Mouse (Mus musculus): ENCODE data around the gene Zhx3. TPM values are rescaled to one million over a fixed set of nuclear protein-coding genes. Genes with fewer than 3 reads are reported as not detected.

Zhx3 gene
- polyA plus RNA-seq, 1 experiment from 2014 or later, result 3.1 TPM

DNA sequence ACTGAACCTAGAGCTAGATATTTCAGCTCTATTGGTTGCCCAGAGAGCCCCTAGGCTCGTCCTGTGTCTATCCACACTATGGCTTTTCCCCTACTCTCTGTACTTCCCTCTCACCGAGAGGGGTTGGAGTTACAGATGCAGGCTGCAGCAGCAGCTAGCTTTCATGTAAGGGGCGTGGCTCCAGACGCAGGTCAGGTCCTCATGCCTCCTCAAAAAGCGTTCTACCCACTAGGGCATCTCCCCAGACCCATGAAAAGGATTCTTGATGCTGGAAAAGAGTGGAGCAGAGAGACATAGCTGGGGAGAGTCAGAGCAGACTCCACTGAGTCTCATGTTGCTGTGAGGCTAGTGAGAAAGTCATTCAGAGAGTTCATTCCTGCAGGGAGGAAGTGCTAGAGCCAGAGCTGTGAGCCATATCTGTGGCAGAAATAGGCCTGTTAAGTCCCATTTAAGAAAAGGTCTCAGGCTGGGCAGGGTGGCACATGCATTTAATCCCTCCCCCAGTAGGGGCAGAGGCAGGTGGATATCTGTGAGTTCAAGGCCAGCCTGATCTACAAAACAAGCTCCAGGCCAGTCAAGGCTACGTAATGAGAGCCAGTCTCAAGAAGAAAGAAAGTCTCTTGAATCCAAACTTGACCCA is 8.8 kb upstream of the Zhx3 start:
- H3K9ac ChIP-seq, result no peak overlapping the region
- no peaks in the 10 kb centered on the region for H3K9me3 ChIP-seq (replicated peaks)
- no peaks in the 10 kb centered on the region for H3K4me1 ChIP-seq
- H3K4me3 ChIP-seq, result no peak overlapping the region
- H3K4me2 ChIP-seq, result no peak overlapping the region
- no peaks in the 10 kb centered on the region for H3K36me3 ChIP-seq
- no peaks in the 10 kb centered on the region for H3K27me3 ChIP-seq (replicated peaks)
- H3K27ac ChIP-seq, result no peak overlapping the region
- 35% methylated on average over 6 of the region's 6 CpGs for WGBS (ENCODE audit: insufficient replicate concordance)
- no peak for ATAC-seq

DNA sequence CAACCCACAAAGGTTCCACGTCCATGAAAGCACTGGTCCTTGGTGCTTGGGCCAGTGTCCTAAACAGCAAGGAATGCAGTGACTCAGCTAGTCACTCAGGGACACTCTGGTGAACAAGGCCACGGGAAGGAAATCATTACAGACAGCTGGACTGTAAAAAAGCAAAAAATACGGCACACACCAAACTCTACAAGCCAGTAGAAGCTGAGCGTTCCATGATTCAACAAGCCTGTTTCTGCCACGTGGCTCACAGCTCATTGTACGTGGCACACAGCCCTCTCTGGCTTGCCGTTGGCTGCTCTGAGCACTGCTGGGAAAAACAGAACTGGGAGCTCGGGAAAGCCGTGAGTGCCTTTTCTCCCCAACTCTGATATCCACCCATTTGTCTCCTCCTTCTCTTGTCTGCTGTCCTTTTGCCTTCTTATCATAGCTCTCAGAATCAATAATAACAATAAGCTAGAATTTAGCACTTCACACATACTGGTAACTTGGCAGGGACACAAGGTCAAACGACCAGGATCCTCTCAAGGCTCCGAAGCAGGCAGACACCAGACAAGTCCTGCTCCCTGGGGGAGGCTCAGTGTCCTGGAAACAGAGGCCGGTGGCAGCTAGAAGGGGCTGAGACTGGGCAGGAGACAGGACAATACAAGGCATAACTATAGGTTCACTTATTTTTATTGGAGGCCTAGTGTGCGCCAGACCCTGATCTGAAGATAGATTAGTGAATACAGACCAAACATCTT is 7.8 kb upstream of the Zhx3 start, which contains the start of gene Lpin3:
Lpin3 (plus strand) TSS at position 218 of the 743 bp plus-strand sequence.
- Histone ChIP-seq H3K9me3 (replicated peaks) (no peaks in the 10 kb centered on the region), H3K4me2 (no peak within 1 kb of the TSS), H3K4me3 (no peak within 1 kb of the TSS), H3K4me1 (no peaks in the 10 kb centered on the region), H3K27me3 (replicated peaks) (no peaks in the 10 kb centered on the region), H3K27ac (no peak within 1 kb of the TSS), H3K36me3 (no peaks in the 10 kb centered on the region), H3K9ac (no peak within 1 kb of the TSS)
- ATAC-seq, result no peak
- WGBS (ENCODE audit: insufficient replicate concordance), result 53% methylated on average over 13 of the region's 13 CpGs

- H3K27ac ChIP-seq, result no peak overlapping the region
- ATAC-seq, result no peak
- 80% methylated on average over 4 of the region's 4 CpGs for WGBS (ENCODE audit: insufficient replicate concordance)
These were observed 3.3 kb upstream of the Zhx3 start for GRCm38 (mm10) chr2:160876115-160876514.

GRCm38 (mm10) chr2:160874231-160874877 is 1.6 kb upstream of the Zhx3 start:
- WGBS (ENCODE audit: insufficient replicate concordance), result 64% methylated on average over 5 of the region's 5 CpGs
- Histone ChIP-seq H3K4me2 (no peak overlapping the region), H3K36me3 (no peaks in the 10 kb centered on the region), H3K9ac (no peak overlapping the region), H3K27ac (no peak overlapping the region), H3K4me3 (no peak overlapping the region), H3K27me3 (replicated peaks) (0 out of 2 replicates have a peak, but pooled peaks cover 3% of the 10 kb centered on the region), H3K4me1 (peaks cover 18% of the 10 kb centered on the region), H3K9me3 (replicated peaks) (no peaks in the 10 kb centered on the region)
- no peak for ATAC-seq

More at GRCm38 (mm10) chr2:160876115-160876514, 3.3 kb upstream of the Zhx3 start:
- H3K27me3 ChIP-seq (replicated peaks), result no peaks in the 10 kb centered on the region
- no peaks in the 10 kb centered on the region for H3K36me3 ChIP-seq
- H3K9me3 ChIP-seq (replicated peaks), result no peaks in the 10 kb centered on the region
- H3K4me3 ChIP-seq, result no peak overlapping the region
- peaks cover 17% of the 10 kb centered on the region for H3K4me1 ChIP-seq
- H3K9ac ChIP-seq, result no peak overlapping the region
- no peak overlapping the region for H3K4me2 ChIP-seq

GRCm38 (mm10) chr2:160872395-160872794 is 403 bp downstream of the Zhx3 start:
- 0 out of 2 replicates have a peak, but pooled peaks cover 3% of the 10 kb centered on the region for H3K27me3 ChIP-seq (replicated peaks)
- peaks cover 18% of the 10 kb centered on the region for H3K4me1 ChIP-seq
- peak overlapping the region; percentile 94 for H3K9ac ChIP-seq
- peak; percentile 89 for ATAC-seq
- under 1% methylated on average over 45 of the region's 47 CpGs for WGBS (ENCODE audit: insufficient replicate concordance)
- peak overlapping the region; percentile 99 for H3K4me2 ChIP-seq
- peak overlapping the region; percentile 90 for H3K27ac ChIP-seq
- no peaks in the 10 kb centered on the region for H3K36me3 ChIP-seq
- peak overlapping the region; percentile 82 for H3K4me3 ChIP-seq
- no peaks in the 10 kb centered on the region for H3K9me3 ChIP-seq (replicated peaks)

DNA sequence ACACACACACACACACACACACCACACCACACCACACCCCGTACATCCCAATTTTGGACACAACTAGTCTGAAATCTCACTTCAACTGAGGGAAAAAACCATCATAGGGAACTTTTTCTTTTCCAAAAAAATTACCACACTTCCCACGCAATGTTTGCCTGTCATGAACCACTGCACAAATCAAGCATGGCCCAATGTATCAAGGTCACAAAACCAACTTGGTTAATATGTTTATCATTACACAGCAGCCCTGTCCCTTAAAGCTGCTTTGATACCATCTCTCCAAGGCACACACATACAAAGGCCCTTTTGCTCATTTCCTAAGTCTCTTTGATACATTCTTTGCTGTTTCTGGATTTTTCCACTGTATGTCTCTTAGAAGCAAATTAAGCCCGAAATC is 1.5 kb downstream of the Zhx3 start:
- no peak overlapping the region for H3K9ac ChIP-seq
- no peaks in the 10 kb centered on the region for H3K36me3 ChIP-seq
- peaks cover 18% of the 10 kb centered on the region for H3K4me1 ChIP-seq
- ATAC-seq, result no peak
- H3K27me3 ChIP-seq (replicated peaks), result 0 out of 2 replicates have a peak, but pooled peaks cover 3% of the 10 kb centered on the region
- no peaks in the 10 kb centered on the region for H3K9me3 ChIP-seq (replicated peaks)
- peak overlapping the region; percentile 5; the same call in 1 of the 2 replicates for H3K4me2 ChIP-seq
- H3K27ac ChIP-seq, result no peak overlapping the region
- H3K4me3 ChIP-seq, result no peak overlapping the region
- 81% methylated on average over 3 of the region's 3 CpGs for WGBS (ENCODE audit: insufficient replicate concordance)

DNA sequence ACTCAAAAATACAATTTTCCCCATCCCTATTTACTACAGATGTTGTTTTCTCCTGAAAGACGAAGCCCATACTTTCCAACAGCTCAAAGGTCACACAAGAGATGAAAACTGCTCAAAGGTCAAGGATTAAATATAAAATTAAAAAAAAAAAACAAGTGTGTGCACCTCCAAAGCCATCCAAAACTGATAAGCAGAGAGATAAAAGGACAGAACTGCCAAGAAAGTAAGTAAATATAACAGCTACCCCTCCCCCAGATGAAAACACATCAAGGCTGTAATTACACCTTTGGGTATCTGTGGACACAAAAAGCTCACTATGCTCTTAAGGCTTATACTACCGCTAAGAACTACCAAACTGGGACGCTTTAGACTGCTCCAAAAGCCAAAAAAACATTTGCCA is 3.4 kb downstream of the Zhx3 start:
- no peak overlapping the region for H3K4me2 ChIP-seq
- 64% methylated on average over 3 of the region's 3 CpGs for WGBS (ENCODE audit: insufficient replicate concordance)
- no peak overlapping the region for H3K27ac ChIP-seq
- no peaks in the 10 kb centered on the region for H3K36me3 ChIP-seq
- no peaks in the 10 kb centered on the region for H3K9me3 ChIP-seq (replicated peaks)
- no peak overlapping the region for H3K4me3 ChIP-seq
- H3K27me3 ChIP-seq (replicated peaks), result peaks cover 3% of the 10 kb centered on the region; the same call in 1 of the 2 replicates
- H3K9ac ChIP-seq, result no peak overlapping the region
- ATAC-seq, result no peak
- peaks cover 18% of the 10 kb centered on the region for H3K4me1 ChIP-seq

DNA sequence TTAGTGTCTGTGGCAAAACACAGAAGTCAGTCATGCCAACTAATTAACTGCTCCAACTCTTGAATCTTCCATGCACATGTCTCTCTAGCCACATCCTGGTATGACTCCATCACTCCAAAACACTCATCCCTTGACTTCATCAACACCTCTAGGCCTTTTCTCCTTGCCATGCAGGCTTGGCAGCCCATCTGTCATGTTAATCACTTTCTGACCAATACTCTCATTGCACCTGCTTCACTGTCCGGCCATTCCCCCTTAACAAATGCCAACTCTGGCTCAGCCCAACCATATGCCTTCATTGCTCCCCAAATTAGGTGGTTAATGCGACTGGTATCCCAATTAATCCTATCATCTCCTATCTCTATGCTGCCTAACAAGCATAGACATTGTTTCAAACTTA is 7.5 kb downstream of the Zhx3 start:
- ATAC-seq, result no peak
- H3K9me3 ChIP-seq (replicated peaks), result no peaks in the 10 kb centered on the region
- no peak overlapping the region for H3K9ac ChIP-seq
- peaks cover 4% of the 10 kb centered on the region; the same call in 1 of the 2 replicates for H3K27me3 ChIP-seq (replicated peaks)
- H3K36me3 ChIP-seq, result no peaks in the 10 kb centered on the region
- H3K4me2 ChIP-seq, result no peak overlapping the region
- H3K4me3 ChIP-seq, result no peak overlapping the region
- H3K27ac ChIP-seq, result no peak overlapping the region
- no peaks in the 10 kb centered on the region; the same call in 1 of the 2 replicates for H3K4me1 ChIP-seq
- 50% methylated on average over 2 of the region's 2 CpGs for WGBS (ENCODE audit: insufficient replicate concordance)

GRCm38 (mm10) chr2:160864112-160864511 is 8.7 kb downstream of the Zhx3 start:
- no peaks in the 10 kb centered on the region for H3K36me3 ChIP-seq
- H3K4me3 ChIP-seq, result no peak overlapping the region
- peaks cover 4% of the 10 kb centered on the region; the same call in 1 of the 2 replicates for H3K27me3 ChIP-seq (replicated peaks)
- H3K9me3 ChIP-seq (replicated peaks), result no peaks in the 10 kb centered on the region
- H3K9ac ChIP-seq, result no peak overlapping the region
- no peak overlapping the region for H3K4me2 ChIP-seq
- 60% methylated on average over 1 of the region's 1 CpGs for WGBS (ENCODE audit: insufficient replicate concordance)
- H3K27ac ChIP-seq, result no peak overlapping the region
- no peak for ATAC-seq
- no peaks in the 10 kb centered on the region for H3K4me1 ChIP-seq

DNA sequence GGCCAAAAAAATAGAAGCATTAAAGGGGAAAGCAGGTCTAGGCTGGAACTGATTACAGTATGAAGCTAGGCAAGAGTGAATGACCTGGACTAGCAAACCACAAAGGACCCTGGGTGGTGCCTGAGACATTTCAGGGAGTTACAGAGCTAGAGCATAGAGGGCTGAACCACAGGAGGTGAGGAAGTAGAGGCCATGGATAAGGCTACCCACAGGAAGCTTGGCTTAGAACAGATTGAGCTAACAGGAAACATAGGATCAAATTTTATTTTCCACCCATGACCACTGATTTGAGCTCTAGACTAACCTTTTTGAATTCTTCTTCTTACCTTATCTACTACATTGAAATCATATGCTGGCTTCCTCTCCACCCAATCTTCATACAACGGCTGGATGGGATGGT is 12.4 kb downstream of the Zhx3 start:
- H3K4me2 ChIP-seq, result no peak overlapping the region

DNA sequence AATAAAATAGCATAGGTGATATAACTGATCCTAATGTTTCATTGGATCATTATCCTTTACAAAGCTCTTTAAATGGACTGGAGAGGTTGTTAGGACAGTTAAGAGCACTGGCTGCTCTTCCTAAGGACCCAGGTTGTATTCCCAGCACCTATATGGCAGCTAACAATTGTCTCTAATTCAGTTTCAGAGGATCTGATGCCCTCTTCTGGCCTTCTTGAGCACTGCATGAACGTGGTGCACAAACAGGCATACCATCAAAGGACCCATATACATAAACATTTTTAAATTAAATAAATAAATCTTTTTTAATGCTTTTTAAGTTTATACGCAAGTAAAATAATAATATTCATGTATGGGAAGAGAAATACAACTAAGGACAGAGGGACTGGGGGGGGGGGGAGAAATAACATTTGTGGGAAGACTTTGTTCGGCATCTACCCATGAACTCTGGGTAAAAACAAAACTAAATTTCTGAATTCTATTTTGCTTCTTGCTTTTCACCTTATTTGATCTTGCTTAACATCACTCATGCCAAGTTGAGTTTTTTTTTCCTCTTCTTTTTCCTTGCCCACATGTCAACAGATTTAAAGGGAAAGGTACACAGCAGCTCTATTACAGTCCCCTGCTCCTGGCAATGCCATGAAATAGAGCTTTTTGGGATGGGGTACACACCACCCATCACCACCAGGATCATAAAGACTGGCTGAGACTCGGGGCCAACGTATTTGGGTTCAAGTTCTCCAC is 16.3 kb downstream of the Zhx3 start:
- Histone ChIP-seq H3K4me1 (no peaks in the 10 kb centered on the region), H3K9ac (no peak overlapping the region), H3K36me3 (no peaks in the 10 kb centered on the region), H3K4me2 (no peak overlapping the region), H3K27ac (no peak overlapping the region), H3K4me3 (no peak overlapping the region), H3K9me3 (replicated peaks) (no peaks in the 10 kb centered on the region), H3K27me3 (replicated peaks) (no peaks in the 10 kb centered on the region)
- no peak for ATAC-seq
- WGBS (ENCODE audit: insufficient replicate concordance), result 59% methylated on average over 5 of the region's 5 CpGs

More for the DNA sequence above, 12.4 kb downstream of the Zhx3 start:
- Histone ChIP-seq H3K36me3 (no peaks in the 10 kb centered on the region), H3K9ac (no peak overlapping the region), H3K9me3 (replicated peaks) (no peaks in the 10 kb centered on the region), H3K27me3 (replicated peaks) (peaks cover 4% of the 10 kb centered on the region; the same call in 1 of the 2 replicates), H3K4me1 (no peaks in the 10 kb centered on the region), H3K27ac (no peak overlapping the region), H3K4me3 (no peak overlapping the region)
- 28% methylated on average over 1 of the region's 1 CpGs for WGBS (ENCODE audit: insufficient replicate concordance)
- ATAC-seq, result no peak

Measured in liver, embryonic 12.5 days (tissue).